15 mouse cellular contexts compared by ENCODE assay signal in the genomic region with DNA sequence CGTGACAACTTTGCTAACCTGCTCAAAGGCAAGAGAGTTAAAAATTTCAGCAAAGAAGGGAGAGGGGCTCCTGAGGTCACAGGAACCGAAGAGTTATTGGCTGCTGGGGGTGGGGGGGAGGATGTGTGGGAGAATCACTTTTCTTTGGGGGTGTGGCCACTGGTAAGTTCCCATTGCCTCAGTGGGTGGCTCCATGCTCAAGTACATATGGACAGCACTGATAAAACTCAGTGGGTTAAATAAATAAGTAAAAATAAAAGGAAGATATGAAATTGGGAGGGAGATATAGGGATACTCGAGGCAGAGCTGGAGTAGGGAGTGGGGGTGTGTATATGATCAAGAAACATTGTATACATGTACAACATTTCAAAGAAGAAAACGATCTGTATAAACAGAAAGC.
"Had no signal": no experiment of that assay in that cellular context is flagged by ENCODE, and none has a peak within 500 bp of the region (broad histone marks: within the 10 kb centered on the region; RNA-seq: fewer than 3 reads in every experiment).

No protein-coding gene starts in this region.

- H3K4me2 ChIP-seq: liver, embryonic 15.5 days; midbrain, embryonic 13.5 days had no signal

- H3K9me3 ChIP-seq: liver, embryonic 15.5 days; midbrain, embryonic 10.5 days; midbrain, embryonic 13.5 days had no signal

- DNase-seq: kidney, adult 2 months; kidney, postnatal 25 days; layer of hippocampus, adult 9-11 months; lung, adult 2 months; lung, postnatal 14 days; lung, postnatal 4 days; thymus, adult 18-20 months; thymus, postnatal 36 days had no signal

- H3K4me3 ChIP-seq: layer of hippocampus, adult 2 months; liver, embryonic 15.5 days; midbrain, embryonic 10.5 days; midbrain, embryonic 13.5 days; myocyte had no signal

- ATAC-seq: midbrain, embryonic 13.5 days; midbrain, embryonic 16.5 days had no signal

- H3K9ac ChIP-seq: liver, embryonic 15.5 days; midbrain, embryonic 13.5 days had no signal

- H3K4me1 ChIP-seq: midbrain, embryonic 13.5 days had no signal

- H3K27ac ChIP-seq: kidney, postnatal 0 days; layer of hippocampus, adult 2 months; liver, embryonic 15.5 days; midbrain, embryonic 10.5 days; midbrain, embryonic 13.5 days had no signal

- H3K27me3 ChIP-seq: liver, embryonic 15.5 days; midbrain, embryonic 13.5 days had no signal

- H3K36me3 ChIP-seq: liver, embryonic 15.5 days; midbrain, embryonic 10.5 days; midbrain, embryonic 13.5 days had no signal
